Mouse (Mus musculus) Patski (cell line): ENCODE measurements around the gene Limk1. TPM values are rescaled to one million over a fixed set of nuclear protein-coding genes. Genes with fewer than 3 reads are reported as not detected.
A peak's percentile ranks its signal among the peaks of the same experiment; 100 is the strongest.
"Not testable (repeated sequence)": the region's sequence is repeated elsewhere in the genome, so short reads cannot be mapped to it uniquely, and the experiment has no call there.

Source experiments
- ATAC-seq: fragments of 100-300 bp; one replicate; pipeline ENCODE4 v1.8.0; 2021
- CTCF ChIA-PET: fragments of 350-600 bp; sonication (Branson Sonifier 250); formaldehyde crosslinking; loops from one replicate; lab custom pipeline; 2022; ENCODE audit warnings: inconsistent platforms; lab: Charles Lee
- POLR2A ChIA-PET: fragments of 350-600 bp; sonication (Branson Sonifier 250); formaldehyde crosslinking; loops from one replicate; lab custom pipeline; 2022; ENCODE audit warnings: antibody characterized with exemption, inconsistent platforms; lab: Charles Lee
- DNase-seq: peaks from one replicate; pipeline ENCODE4 v3.0.0-alpha.2; 2011; ENCODE audit warnings: low read depth, low spot score
- H3K27me3 ChIP-seq: fragments of 371-371 bp; one replicate; pipeline ENCODE4 v1.5.1; 2021
- CTCF ChIP-seq: fragments of 100-300 bp; IDR thresholded peaks from one replicate; pipeline ENCODE4 v1.5.1; 2021
- in situ Hi-C: fragments of 300-500 bp; cut with MboI; formaldehyde crosslinking; loops from 3 replicates; pipeline ENCODE4 v1.11.1; 2018; ENCODE audit warnings: low pct_unique_long_range_greater_than_20kb, mixed read lengths
- polyA plus RNA-seq: library from polyadenylated mRNA; unstranded; gene quantifications from one replicate; pipeline ENCODE4 v1.2.3, GENCODE M21; 2021

The Limk1 gene
- polyA plus RNA-seq, 1 experiment from 2014 or later, result 18.6 TPM

- ChIA-PET POLR2A (no interaction called here), CTCF (no interaction called here)
- H3K27me3 ChIP-seq, result no peaks in the 10 kb centered on the region
- no peak for TF ChIP-seq CTCF
- in situ Hi-C loops, result no loop called here
- DNase-seq, result no peak
- ATAC-seq, result no peak
Observed at GRCm38 (mm10) chr5:134656708-134657107, 31.7 kb downstream of the Limk1 start.

GRCm38 (mm10) chr5:134652015-134652414 lies 36.4 kb downstream of the Limk1 start:
- CTCF ChIA-PET, result interaction anchor here (1.3 to 1.5 kb wide), 2 partner anchors 33 to 37 kb away, joined by 3 to 5 read pairs; partner anchors contain the start of gene Limk1
- ATAC-seq, result no peak
- H3K27me3 ChIP-seq, result no peaks in the 10 kb centered on the region
- POLR2A ChIA-PET, result no interaction called here
- in situ Hi-C loops, result no loop called here
- DNase-seq, result no peak
- TF ChIP-seq CTCF, result no peak

GRCm38 (mm10) chr5:134650926-134651325 lies 37.5 kb downstream of the Limk1 start:
- DNase-seq (no peak), ATAC-seq (no peak)
- CTCF ChIA-PET, result interaction anchor here (1.1 to 1.5 kb wide), 4 partner anchors 32 to 100 kb away, joined by 3 to 5 read pairs (median 4); partner anchors contain the start of gene Limk1
- POLR2A ChIA-PET, result no interaction called here
- peak; percentile 88 for TF ChIP-seq CTCF
- no peaks in the 10 kb centered on the region for H3K27me3 ChIP-seq
- in situ Hi-C loops, result no loop called here

- H3K27me3 ChIP-seq, ATAC-seq, CTCF ChIA-PET, in situ Hi-C loops, DNase-seq, POLR2A ChIA-PET: not testable (repeated sequence)
Observed at GRCm38 (mm10) chr5:134648976-134649375, 39.4 kb downstream of the Limk1 start.

- in situ Hi-C loops, result no loop called here
- CTCF ChIA-PET, result no interaction called here
- ATAC-seq (no peak), DNase-seq (no peak)
- POLR2A ChIA-PET, result no interaction called here
- H3K27me3 ChIP-seq, result no peaks in the 10 kb centered on the region
- no peak for TF ChIP-seq CTCF
Observed at GRCm38 (mm10) chr5:134647394-134647793, 41.0 kb downstream of the Limk1 start.

GRCm38 (mm10) chr5:134646461-134646860 lies 41.9 kb downstream of the Limk1 start:
- CTCF ChIA-PET, result no interaction called here
- ATAC-seq (no peak), DNase-seq (no peak)
- no peaks in the 10 kb centered on the region for H3K27me3 ChIP-seq
- POLR2A ChIA-PET, result no interaction called here
- in situ Hi-C loops, result no loop called here
- TF ChIP-seq CTCF, result peak; percentile 40

GRCm38 (mm10) chr5:134644643-134645118 lies 43.7 kb downstream of the Limk1 start:
- TF ChIP-seq CTCF, result no peak
- in situ Hi-C loops, result no loop called here
- CTCF ChIA-PET, result interaction anchor here (1.1 to 1.4 kb wide), 4 partner anchors 9 to 27 kb away, joined by 3 to 4 read pairs (median 3); no protein-coding TSS in a partner anchor
- ATAC-seq (no peak), DNase-seq (no peak)
- H3K27me3 ChIP-seq, result no peaks in the 10 kb centered on the region
- POLR2A ChIA-PET, result no interaction called here

- ChIA-PET CTCF (interaction anchor here (0.9 to 1.4 kb wide), 5 partner anchors 9 to 150 kb away, joined by 3 to 4 read pairs (median 3); no protein-coding TSS in a partner anchor), POLR2A (no interaction called here)
- no peaks in the 10 kb centered on the region for H3K27me3 ChIP-seq
- no peak for TF ChIP-seq CTCF
- in situ Hi-C loops, result no loop called here
- DNase-seq (no peak), ATAC-seq (no peak)
Observed at GRCm38 (mm10) chr5:134644121-134644520, 44.3 kb downstream of the Limk1 start.

GRCm38 (mm10) chr5:134640371-134640770 lies 48.0 kb downstream of the Limk1 start:
- TF ChIP-seq CTCF, result no peak
- DNase-seq (no peak), ATAC-seq (no peak)
- H3K27me3 ChIP-seq, result no peaks in the 10 kb centered on the region
- in situ Hi-C loops, result no loop called here
- ChIA-PET CTCF (interaction anchor here (1.2 kb wide), 1 partner anchor 149 kb away, joined by 3 read pairs; no protein-coding TSS in a partner anchor), POLR2A (no interaction called here)

GRCm38 (mm10) chr5:134639269-134639682 lies 49.1 kb downstream of the Limk1 start, which contains the start of gene Eif4h:
TSS of gene Eif4h (minus strand) at chr5:134639490.
- H3K27me3 ChIP-seq, result no peaks in the 10 kb centered on the region
- TF ChIP-seq CTCF, result no peak
- in situ Hi-C loops, result no loop called here
- peak; percentile 87 for DNase-seq
- POLR2A ChIA-PET, result interaction anchor here (0.6 kb wide), 1 partner anchor 54 kb away, joined by 3 read pairs; no protein-coding TSS in a partner anchor
- CTCF ChIA-PET, result no interaction called here
- ATAC-seq, result peak; percentile 90

GRCm38 (mm10) chr5:134638461-134639268 lies 49.7 kb downstream of the Limk1 start:
- no peaks in the 10 kb centered on the region for H3K27me3 ChIP-seq
- ChIA-PET POLR2A (no interaction called here), CTCF (no interaction called here)
- no peak for DNase-seq
- peak; percentile 45 for ATAC-seq
- in situ Hi-C loops, result no loop called here
- TF ChIP-seq CTCF, result no peak
